18 mouse cellular contexts compared by ENCODE assay signal in the genomic region with DNA sequence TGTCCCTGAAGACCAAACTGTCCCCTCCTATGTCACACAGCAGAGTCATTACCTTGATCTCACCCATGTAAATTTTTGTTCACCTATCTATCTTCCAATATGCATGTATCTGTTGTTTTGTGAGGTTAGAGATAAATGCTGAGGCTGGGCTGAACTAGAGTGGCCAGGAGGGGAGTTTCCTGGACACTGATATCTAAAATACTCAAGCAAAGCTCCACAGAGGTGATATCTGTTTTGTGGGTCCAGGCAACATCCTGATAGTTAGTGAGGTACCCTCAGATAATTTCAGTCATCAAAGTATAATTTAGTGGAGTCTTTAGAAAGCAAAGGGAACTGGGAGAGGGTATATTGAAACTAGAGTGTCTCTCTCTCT. TPM values are rescaled to one million over a fixed set of nuclear protein-coding genes. Genes with fewer than 3 reads are reported as not detected.
DNase-seq lines count a peak whose midpoint lies in the region; ATAC-seq lines count a peak whose summit lies in the region.
"Had no signal": no experiment of that assay in that cellular context is flagged by ENCODE, and none has a peak within 500 bp of the region (broad histone marks: within the 10 kb centered on the region; RNA-seq: fewer than 3 reads in every experiment).

No protein-coding gene starts in this region.

- peaks cover 14% of the 10 kb centered on the region for H3K36me3 ChIP-seq in megakaryocyte, embryonic 14.5 days (replicated peaks; ENCODE audit: low read length)
- H3K36me3 ChIP-seq in liver, embryonic 11.5 days (ENCODE audit: control insufficient read depth, insufficient read depth, low read length) = peaks cover 13% of the 10 kb centered on the region
- peaks cover 26% of the 10 kb centered on the region for H3K36me3 ChIP-seq in liver, embryonic 15.5 days (replicated peaks)

- H3K9ac ChIP-seq in liver, embryonic 11.5 days (ENCODE audit: low read depth, low read length) = peak overlapping the region; percentile 39; the same call in 1 of the 2 replicates
- peak overlapping the region; percentile 22; the same call in 1 of the 2 replicates for H3K9ac ChIP-seq in liver, embryonic 15.5 days
- H3K9ac ChIP-seq: embryonic facial prominence, embryonic 15.5 days; forebrain, embryonic 13.5 days; forebrain, postnatal 0 days; hindbrain, embryonic 13.5 days had no signal

- peak overlapping the region; percentile 53 for H3K4me3 ChIP-seq in megakaryocyte, embryonic 14.5 days (replicated peaks)
- no peak overlapping the region for H3K4me3 ChIP-seq in liver, embryonic 11.5 days (ENCODE audit: low read depth, low read length)
- H3K4me3 ChIP-seq in liver, embryonic 15.5 days (replicated peaks) = 0 out of 2 replicates have a peak overlapping the region, but pooled peaks have one; percentile 17
- H3K4me3 ChIP-seq: embryonic facial prominence, embryonic 15.5 days; forebrain, embryonic 13.5 days; hindbrain, embryonic 13.5 days had no signal

- H3K9me3 ChIP-seq in megakaryocyte, embryonic 14.5 days = no peaks in the 10 kb centered on the region
- H3K9me3 ChIP-seq in liver, embryonic 11.5 days (ENCODE audit: control insufficient read depth, low read length) = no peaks in the 10 kb centered on the region
- H3K9me3 ChIP-seq in liver, embryonic 15.5 days (replicated peaks) = no peaks in the 10 kb centered on the region
- H3K9me3 ChIP-seq: embryonic facial prominence, embryonic 15.5 days; forebrain, embryonic 13.5 days; hindbrain, embryonic 13.5 days had no signal

- ATAC-seq in megakaryocyte, adult 5-6 weeks (ENCODE audit: poor library complexity, severe bottlenecking) = no peak
- peak; percentile 73 for ATAC-seq in liver, embryonic 11.5 days (replicated peaks; ENCODE audit: low FRiP score)
- peak; percentile 69 for ATAC-seq in liver, embryonic 15.5 days (ENCODE audit: insufficient read depth)
- ATAC-seq in megakaryocyte-erythroid progenitor cell, adult 5-6 weeks (replicated peaks; ENCODE audit: low FRiP score, low TSS enrichment, poor library complexity, severe bottlenecking) = peak; percentile 66; the same call in 1 of the 2 replicates
- no peak for ATAC-seq in erythroid progenitor cell, adult 5-6 weeks (replicated peaks; ENCODE audit: low FRiP score, poor library complexity, severe bottlenecking)
- ATAC-seq: forebrain, embryonic 13.5 days; forebrain, postnatal 0 days; hindbrain, postnatal 0 days had no signal

- H3K27ac ChIP-seq in liver, embryonic 11.5 days (ENCODE audit: low read depth, low read length) = peak overlapping the region; percentile 60
- H3K27ac ChIP-seq in liver, embryonic 15.5 days (replicated peaks) = peak overlapping the region; percentile 81
- H3K27ac ChIP-seq: embryonic facial prominence, embryonic 15.5 days; forebrain, embryonic 13.5 days; hindbrain, embryonic 13.5 days; hindbrain, postnatal 0 days had no signal

- DNase-seq in liver, embryonic 11.5 days (ENCODE audit: low spot score) = no peak
- DNase-seq in urinary bladder, postnatal 14 days (ENCODE audit: low spot score) = no peak
- no peak for DNase-seq in ovary, postnatal 36 days (ENCODE audit: low spot score)
- DNase-seq: adrenal gland, adult 8-10 months; cerebellum, adult 2 months; forebrain, postnatal 0 days; gastrocnemius, postnatal 36 days had no signal

- H3K27me3 ChIP-seq in megakaryocyte, embryonic 14.5 days (replicated peaks) = peaks cover 17% of the 10 kb centered on the region
- H3K27me3 ChIP-seq in liver, embryonic 11.5 days (replicated peaks; ENCODE audit: control insufficient read depth, insufficient read depth, low read length) = no peaks in the 10 kb centered on the region
- no peaks in the 10 kb centered on the region for H3K27me3 ChIP-seq in liver, embryonic 15.5 days
- H3K27me3 ChIP-seq: embryonic facial prominence, embryonic 15.5 days; forebrain, embryonic 13.5 days; hindbrain, embryonic 13.5 days had no signal

- H3K4me2 ChIP-seq in liver, embryonic 11.5 days = peak overlapping the region; percentile 44
- H3K4me2 ChIP-seq in liver, embryonic 15.5 days = peak overlapping the region; percentile 51
- H3K4me2 ChIP-seq: embryonic facial prominence, embryonic 15.5 days; forebrain, embryonic 13.5 days; hindbrain, embryonic 13.5 days had no signal

- H3K4me1 ChIP-seq in megakaryocyte, embryonic 14.5 days = peaks cover 76% of the 10 kb centered on the region
- H3K4me1 ChIP-seq in liver, embryonic 11.5 days (replicated peaks; ENCODE audit: control insufficient read depth, insufficient read depth, low read length) = peaks cover 54% of the 10 kb centered on the region
- H3K4me1 ChIP-seq in liver, embryonic 15.5 days (replicated peaks) = peaks cover 79% of the 10 kb centered on the region
- H3K4me1 ChIP-seq: forebrain, embryonic 13.5 days had no signal

RNA-seq across cellular contexts. Expression of a gene that starts 9.5 kb away (rescaled TPM):
- polyA plus RNA-seq in megakaryocyte, embryonic 14.5 days (2012; ENCODE audit: insufficient read depth, low replicate concordance) = 7,037 and 23,567 TPM in 2 replicates
- 1,271 and 1,296 TPM in 2 replicates for total RNA-seq in megakaryocyte, adult 5-6 weeks (2015)
- 513 and 615 TPM in 2 replicates for total RNA-seq in megakaryocyte, adult 5-6 weeks (2017)
- polyA plus RNA-seq in liver, embryonic 11.5 days (2014; fragmentation: Nextera tagmentation; extraction: Ambion mirVana) = 3,796 and 3,887 TPM in 2 replicates
- 3,441 and 3,837 TPM in 2 replicates for polyA plus RNA-seq in liver, embryonic 15.5 days (2015; fragmentation: Nextera tagmentation; extraction: Ambion mirVana)
- total RNA-seq in megakaryocyte-erythroid progenitor cell, adult 5-6 weeks (2014; fragmentation: Nextera tagmentation) = 1,910 and 1,948 TPM in 2 replicates
- 775 and 886 TPM in 2 replicates for total RNA-seq in megakaryocyte-erythroid progenitor cell, adult 5-6 weeks (2017)
- 2,541 and 2,855 TPM in 2 replicates for total RNA-seq in erythroid progenitor cell, adult 5-6 weeks (2015; ENCODE audit: low replicate concordance)
- total RNA-seq in erythroid progenitor cell, adult 5-6 weeks (2017; ENCODE audit: low replicate concordance) = 1,910 and 2,502 TPM in 2 replicates

RNA-seq across cellular contexts. Expression of a gene that starts 11.6 kb away (rescaled TPM):
- polyA plus RNA-seq in megakaryocyte, embryonic 14.5 days (2012; ENCODE audit: insufficient read depth, low replicate concordance) = not detected in 2 replicates
- total RNA-seq in megakaryocyte, adult 5-6 weeks (2015) = not detected in 2 replicates
- total RNA-seq in megakaryocyte, adult 5-6 weeks (2017) = not detected in 2 replicates
- polyA plus RNA-seq in liver, embryonic 11.5 days (2014; fragmentation: Nextera tagmentation; extraction: Ambion mirVana) = 0.31 and 0.59 TPM in 2 replicates
- polyA plus RNA-seq in liver, embryonic 15.5 days (2015; fragmentation: Nextera tagmentation; extraction: Ambion mirVana) = 0.09 and 0.12 TPM in 2 replicates
- total RNA-seq in megakaryocyte-erythroid progenitor cell, adult 5-6 weeks (2014; fragmentation: Nextera tagmentation) = not detected in 2 replicates
- total RNA-seq in megakaryocyte-erythroid progenitor cell, adult 5-6 weeks (2017) = not detected in 2 replicates
- total RNA-seq in erythroid progenitor cell, adult 5-6 weeks (2015; ENCODE audit: low replicate concordance) = not detected in 2 replicates
- not detected in 2 replicates for total RNA-seq in erythroid progenitor cell, adult 5-6 weeks (2017; ENCODE audit: low replicate concordance)
- total RNA-seq: common myeloid progenitor, adult 5-6 weeks; heart, postnatal 4 days had no signal

RNA-seq across cellular contexts. Expression of a gene that starts 11.6 kb away (rescaled TPM):
- polyA plus RNA-seq in megakaryocyte, embryonic 14.5 days (2012; ENCODE audit: insufficient read depth, low replicate concordance) = 2.0 and 8.8 TPM in 2 replicates
- 3.1 and 5.6 TPM in 2 replicates for total RNA-seq in megakaryocyte, adult 5-6 weeks (2015)
- 7.1 and 11.8 TPM in 2 replicates for total RNA-seq in megakaryocyte, adult 5-6 weeks (2017)
- polyA plus RNA-seq in liver, embryonic 11.5 days (2014; fragmentation: Nextera tagmentation; extraction: Ambion mirVana) = 133 and 137 TPM in 2 replicates
- 245 and 277 TPM in 2 replicates for polyA plus RNA-seq in liver, embryonic 15.5 days (2015; fragmentation: Nextera tagmentation; extraction: Ambion mirVana)
- total RNA-seq in megakaryocyte-erythroid progenitor cell, adult 5-6 weeks (2014; fragmentation: Nextera tagmentation) = 16.1 and 23.6 TPM in 2 replicates
- total RNA-seq in megakaryocyte-erythroid progenitor cell, adult 5-6 weeks (2017) = 6.0 and 20.1 TPM in 2 replicates
- 252 and 262 TPM in 2 replicates for total RNA-seq in erythroid progenitor cell, adult 5-6 weeks (2015; ENCODE audit: low replicate concordance)
- total RNA-seq in erythroid progenitor cell, adult 5-6 weeks (2017; ENCODE audit: low replicate concordance) = 345 and 413 TPM in 2 replicates

RNA-seq across cellular contexts. Expression of a gene that starts 51.5 kb away (rescaled TPM):
- 3.6 and 19.1 TPM in 2 replicates for polyA plus RNA-seq in megakaryocyte, embryonic 14.5 days (2012; ENCODE audit: insufficient read depth, low replicate concordance)
- total RNA-seq in megakaryocyte, adult 5-6 weeks (2015) = 0.76 and 0.91 TPM in 2 replicates
- 1.8 and 1.9 TPM in 2 replicates for total RNA-seq in megakaryocyte, adult 5-6 weeks (2017)
- 7.2 and 7.3 TPM in 2 replicates for polyA plus RNA-seq in liver, embryonic 11.5 days (2014; fragmentation: Nextera tagmentation; extraction: Ambion mirVana)
- 7.6 and 8.9 TPM in 2 replicates for polyA plus RNA-seq in liver, embryonic 15.5 days (2015; fragmentation: Nextera tagmentation; extraction: Ambion mirVana)
- 22.8 and 23.9 TPM in 2 replicates for total RNA-seq in megakaryocyte-erythroid progenitor cell, adult 5-6 weeks (2014; fragmentation: Nextera tagmentation)
- total RNA-seq in megakaryocyte-erythroid progenitor cell, adult 5-6 weeks (2017) = 15.9 and 18.7 TPM in 2 replicates
- 15.5 and 16.3 TPM in 2 replicates for total RNA-seq in erythroid progenitor cell, adult 5-6 weeks (2015; ENCODE audit: low replicate concordance)
- total RNA-seq in erythroid progenitor cell, adult 5-6 weeks (2017; ENCODE audit: low replicate concordance) = 9.4 and 12.6 TPM in 2 replicates

Comparison
In these comparisons a context has a peak if more than half of its experiments do, and no peak if none do; other contexts are left out.
1. ATAC-seq: peak in liver, embryonic 11.5 days (single experiment), liver, embryonic 15.5 days (single experiment) and megakaryocyte-erythroid progenitor cell, adult 5-6 weeks (single experiment); none in megakaryocyte, adult 5-6 weeks (single experiment) and erythroid progenitor cell, adult 5-6 weeks (single experiment).
2. RNA of a gene that starts 11.6 kb away (total RNA-seq): 252 to 413 TPM in erythroid progenitor cell, adult 5-6 weeks; 6.0 to 23.6 TPM in megakaryocyte-erythroid progenitor cell, adult 5-6 weeks and 3.1 to 11.8 TPM in megakaryocyte, adult 5-6 weeks; every median in the first group is over 10 times any median in the second.